Mouse (Mus musculus) kidney, adult 2 months (tissue): ENCODE measurements around the gene Mc1r. TPM values are rescaled to one million over a fixed set of nuclear protein-coding genes. Genes with fewer than 3 reads are reported as not detected.
A peak's percentile ranks its signal among the peaks of the same experiment; 100 is the strongest.

Experiments used
- DNase-seq: peaks from one replicate; pipeline ENCODE4 v3.0.0; 2021
- H3K27ac ChIP-seq: fragments of 200-500 bp; 2 replicates; pipeline ENCODE4 v1.5.1; 2012; ENCODE audit warnings: low read depth, low read length, control low read depth, inconsistent platforms; ENCODE audit not compliant: insufficient read depth
- H3K27me3 ChIP-seq: fragments of 200-500 bp; replicated peaks from 2 replicates; pipeline ENCODE4 v1.6.1; 2012; ENCODE audit warnings: mild to moderate bottlenecking, moderate library complexity, low read length, inconsistent platforms; ENCODE audit not compliant: control insufficient read depth, insufficient read depth
- H3K36me3 ChIP-seq: fragments of 200-500 bp; 2 replicates; pipeline ENCODE4 v1.6.1; 2012; ENCODE audit warnings: mild to moderate bottlenecking, moderate library complexity, low read length, inconsistent platforms; ENCODE audit not compliant: control insufficient read depth, insufficient read depth
- H3K4me1 ChIP-seq: fragments of 200-500 bp; 2 replicates; pipeline ENCODE4 v1.6.1; 2011; ENCODE audit warnings: low read length; ENCODE audit not compliant: control insufficient read depth, insufficient read depth
- H3K4me3 ChIP-seq: fragments of 200-500 bp; 2 replicates; pipeline ENCODE4 v1.5.1; 2011; ENCODE audit warnings: mild to moderate bottlenecking, low read depth, low read length, control low read depth; ENCODE audit not compliant: insufficient read depth
- CTCF ChIP-seq: fragments of 200-500 bp; conservative IDR thresholded peaks from 2 replicates; pipeline ENCODE4 v1.5.1; 2011; ENCODE audit warnings: low read depth, mild to moderate bottlenecking, control low read depth, low read length, moderate library complexity, mixed read lengths; ENCODE audit not compliant: insufficient read depth, insufficient read length
- POLR2A ChIP-seq: fragments of 200-500 bp; IDR thresholded peaks from one replicate; pipeline ENCODE4 v1.6.1; 2011; ENCODE audit warnings: low read depth, low read length, control low read depth
- WGBS: fragments of 180-500 bp; shearing (Covaris S2); methylation state at CpG from one replicate; pipeline ENCODE4 v1.1.7; 2018; 5-methylcytosine and 5-hydroxymethylcytosine counted together
- polyA plus RNA-seq: library from polyadenylated mRNA; depleted of rRNA; stranded (reverse); fragments of >200 nt; gene quantifications from 2 replicates; pipeline ENCODE4 v1.2.3, GENCODE M21; 2012

The Mc1r gene
- polyA plus RNA-seq, 1 experiment, result not detected

GRCm38 (mm10) chr8:123404521-123404920 lies 2.4 kb upstream of the Mc1r start:
- Histone ChIP-seq H3K27ac (no peak overlapping the region), H3K36me3 (no peaks in the 10 kb centered on the region), H3K4me1 (no peaks in the 10 kb centered on the region), H3K4me3 (no peak overlapping the region), H3K27me3 (no peaks in the 10 kb centered on the region)
- TF ChIP-seq CTCF (no peak), POLR2A (no peak)
- WGBS, result 20% methylated on average over 8 of the region's 8 CpGs
- no peak for DNase-seq

- WGBS, result 88% methylated on average over 13 of the region's 13 CpGs
- Histone ChIP-seq H3K27ac (no peak overlapping the region), H3K4me3 (no peak overlapping the region), H3K36me3 (no peaks in the 10 kb centered on the region), H3K4me1 (no peaks in the 10 kb centered on the region), H3K27me3 (no peaks in the 10 kb centered on the region)
- DNase-seq, result no peak
- TF ChIP-seq CTCF, result no peak
- TF ChIP-seq POLR2A, result no peak
Measured at GRCm38 (mm10) chr8:123407612-123408011, 705 bp downstream of the Mc1r start.

- no peaks in the 10 kb centered on the region for H3K27me3 ChIP-seq
- H3K4me1 ChIP-seq, result no peaks in the 10 kb centered on the region
- H3K36me3 ChIP-seq, result no peaks in the 10 kb centered on the region
- H3K4me3 ChIP-seq, result no peak overlapping the region
- DNase-seq, result no peak
- 68% methylated on average over 9 of the region's 9 CpGs for WGBS
- no peak for TF ChIP-seq CTCF
- TF ChIP-seq POLR2A, result no peak
- H3K27ac ChIP-seq, result no peak overlapping the region
Measured at GRCm38 (mm10) chr8:123408586-123409544, 2.0 kb downstream of the Mc1r start.

GRCm38 (mm10) chr8:123410049-123410587 lies 3.2 kb downstream of the Mc1r start:
- Histone ChIP-seq H3K4me1 (no peaks in the 10 kb centered on the region), H3K36me3 (no peaks in the 10 kb centered on the region), H3K27ac (no peak overlapping the region), H3K4me3 (no peak overlapping the region), H3K27me3 (no peaks in the 10 kb centered on the region)
- no peak for TF ChIP-seq CTCF
- TF ChIP-seq POLR2A, result no peak
- WGBS, result 49% methylated on average over 8 of the region's 8 CpGs
- no peak for DNase-seq

GRCm38 (mm10) chr8:123410788-123411187 lies 3.9 kb downstream of the Mc1r start:
- 10% methylated on average over 11 of the region's 11 CpGs for WGBS
- no peaks in the 10 kb centered on the region for H3K27me3 ChIP-seq

GRCm38 (mm10) chr8:123411246-123411645 lies 4.3 kb downstream of the Mc1r start, which contains the start of gene Tubb3:
Gene Tubb3, plus strand, starts transcription at chr8:123411424.
- Histone ChIP-seq H3K27me3 (no peaks in the 10 kb centered on the region), H3K27ac (no peak within 1 kb of the TSS), H3K36me3 (no peaks in the 10 kb centered on the region), H3K4me3 (no peak within 1 kb of the TSS), H3K4me1 (no peaks in the 10 kb centered on the region)
- TF ChIP-seq POLR2A (no peak), CTCF (no peak)
- 3% methylated on average over 29 of the region's 29 CpGs for WGBS
- DNase-seq, result peak; percentile 30

More at GRCm38 (mm10) chr8:123410788-123411187, 3.9 kb downstream of the Mc1r start:
- TF ChIP-seq CTCF, result no peak
- H3K4me1 ChIP-seq, result no peaks in the 10 kb centered on the region
- no peak for DNase-seq
- no peak overlapping the region for H3K27ac ChIP-seq
- H3K36me3 ChIP-seq, result no peaks in the 10 kb centered on the region
- H3K4me3 ChIP-seq, result no peak overlapping the region

- TF ChIP-seq POLR2A (no peak), CTCF (no peak)
- DNase-seq, result no peak
- H3K4me1 ChIP-seq, result no peaks in the 10 kb centered on the region
- 10% methylated on average over 16 of the region's 16 CpGs for WGBS
- H3K27ac ChIP-seq, result no peak overlapping the region
- no peaks in the 10 kb centered on the region for H3K36me3 ChIP-seq
- no peaks in the 10 kb centered on the region for H3K27me3 ChIP-seq
- no peak overlapping the region for H3K4me3 ChIP-seq
Measured at GRCm38 (mm10) chr8:123411781-123412327, 4.9 kb downstream of the Mc1r start.
